Mouse (Mus musculus) embryo, embryonic 11 days (tissue): ENCODE results near the gene Pxmp2.

ENCODE experiments used
- DNase-seq: peaks from one replicate; pipeline ENCODE4 v3.0.0-alpha.2; 2015

Pxmp2 gene

DNA sequence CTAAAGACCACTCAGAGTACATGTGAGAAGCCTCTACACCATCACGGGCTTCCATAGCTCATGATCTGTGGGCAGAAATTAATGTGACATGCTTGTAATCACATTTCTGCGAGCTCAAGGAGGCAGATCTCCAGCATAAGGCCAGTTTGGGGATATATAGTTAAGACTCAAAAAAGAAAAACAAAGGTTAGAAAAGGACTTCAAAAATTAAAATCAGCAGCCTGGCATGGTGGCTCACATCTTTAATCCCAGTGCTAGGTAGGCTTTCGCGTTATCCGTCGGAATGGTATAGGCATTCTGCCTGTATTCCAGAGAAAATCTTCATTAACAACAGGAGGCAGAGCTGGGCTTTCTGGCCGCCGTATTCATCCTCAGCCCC, 55.6 kb downstream of the Pxmp2 start:
- DNase-seq: peak; percentile 3

DNA sequence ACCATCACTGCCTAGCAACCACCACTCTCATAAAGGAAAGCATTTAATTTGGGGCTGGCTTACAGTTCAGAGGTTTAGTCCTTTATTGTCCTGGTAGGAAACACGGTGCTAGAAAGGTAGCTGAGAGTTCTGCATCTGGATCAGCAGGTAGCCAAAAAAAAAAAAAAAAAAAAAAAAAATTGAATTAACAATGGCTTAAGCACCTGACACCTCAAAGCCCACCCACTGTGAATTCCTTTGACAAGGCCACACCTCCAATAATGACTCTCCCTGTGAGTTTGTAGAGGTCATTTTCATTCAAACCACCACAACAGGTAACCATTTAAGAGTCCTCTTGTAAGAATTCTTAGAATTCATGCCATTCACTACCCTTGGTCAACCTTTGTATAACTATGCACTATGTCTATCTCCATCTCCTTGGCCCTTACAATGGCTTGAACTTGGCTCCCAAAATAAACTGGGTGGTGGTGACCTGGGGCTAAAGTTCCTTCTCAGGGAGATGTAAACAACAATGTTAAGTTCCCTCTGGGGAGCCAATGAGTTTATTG, 58.6 kb downstream of the Pxmp2 start:
- DNase-seq: no peak

DNA sequence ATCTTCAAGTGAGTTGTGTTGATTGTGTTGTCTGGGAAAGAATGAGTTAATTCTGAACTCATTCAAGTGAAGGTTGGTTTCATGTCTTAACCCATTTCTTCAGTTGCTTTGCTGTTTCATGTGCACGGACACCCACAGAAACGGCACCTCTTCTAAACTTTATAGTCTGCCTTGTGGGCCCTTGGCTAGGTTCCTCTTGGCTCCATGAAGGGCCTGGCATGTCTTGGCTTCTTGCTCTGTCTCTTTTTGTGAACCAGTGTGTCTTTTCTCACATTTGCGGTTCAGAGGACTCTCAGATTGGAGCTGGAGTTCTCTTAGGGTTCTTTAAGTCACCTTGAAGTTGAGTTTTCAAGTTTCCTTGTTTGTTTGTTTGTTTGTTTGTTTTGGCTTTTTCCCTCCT, 60.9 kb downstream of the Pxmp2 start:
- DNase-seq: no peak
